Mouse (Mus musculus): ENCODE measurements around the gene Ube2cbp. TPM values are rescaled to one million over a fixed set of nuclear protein-coding genes. Genes with fewer than 3 reads are reported as not detected.

The Ube2cbp gene
- total and polyA plus RNA-seq, 3 experiments = 3.3 to 6.4 (median 5.5) TPM

- dilution Hi-C loops (cut with MboI; ENCODE audit: extremely low pct_ligation_motif_present, extremely low pct_unique_long_range_greater_than_20kb, low sequenced_read_pairs) = no loop called here
- Histone ChIP-seq H3K4me2 (ENCODE audit: insufficient read depth, low read depth, poor library complexity, severe bottlenecking) (no peak overlapping the region), H3K79me2 (replicated peaks; ENCODE audit: control insufficient read depth, extremely low read depth, insufficient read depth, poor library complexity, severe bottlenecking) (no peaks in the 10 kb centered on the region), H3K36me3 (replicated peaks in 1 of 2; ENCODE audit: control insufficient read depth in 1 of 2, insufficient read depth in 1 of 2, low read length in 1 of 2) (no peaks in the 10 kb centered on the region), H3K9ac (ENCODE audit: insufficient read depth, low read depth) (no peak overlapping the region), H3K4me3 (replicated peaks in 1 of 3; ENCODE audit: low read depth in 2 of 3, low read length in 2 of 3, poor library complexity in 1 of 3) (no peak overlapping the region), H3K9me3 (replicated peaks; ENCODE audit: low read length) (no peaks in the 10 kb centered on the region), H3K27ac (ENCODE audit: insufficient read depth, low read depth) (no peak overlapping the region), H3K27me3 (replicated peaks) (no peaks in the 10 kb centered on the region), H3K4me1 (ENCODE audit: control insufficient read depth in 1 of 2, insufficient read depth in 2 of 2) (no peaks in the 10 kb centered on the region)
- TF ChIP-seq PAX5 (IDR thresholded peaks at IDR 0.05; ENCODE audit: low read length) (no peak), MEF2A (IDR thresholded peaks at IDR 0.05; ENCODE audit: borderline replicate concordance, low read depth, low read length) (no peak), RCOR1 (conservative IDR thresholded peaks at IDR 0.05; ENCODE audit: low read depth, low read length) (no peak), MYC (IDR thresholded peaks at IDR 0.05; ENCODE audit: low read depth, low read length) (no peak), POLR2AphosphoS2 (IDR thresholded peaks at IDR 0.05; ENCODE audit: low read depth, low read length) (no peak), ZC3H11A (IDR thresholded peaks at IDR 0.05; ENCODE audit: low read depth, low read length) (no peak), JUND (conservative IDR thresholded peaks at IDR 0.05; ENCODE audit: low read depth, low read length) (no peak), BHLHE40 (IDR thresholded peaks at IDR 0.05; ENCODE audit: low read depth, low read length) (no peak), MAZ (IDR thresholded peaks at IDR 0.05; ENCODE audit: low read depth, low read length) (no peak), MXI1 (IDR thresholded peaks at IDR 0.05; ENCODE audit: low read depth, low read length) (no peak), CTCF (conservative IDR thresholded peaks at IDR 0.05 in 1 of 2, IDR thresholded peaks at IDR 0.05 in 1 of 2; ENCODE audit: low read depth in 2 of 2, low read length in 2 of 2) (no peak), TCF12 (IDR thresholded peaks at IDR 0.05; ENCODE audit: low read depth, low read length) (no peak), JUN (IDR thresholded peaks at IDR 0.05; ENCODE audit: insufficient read depth, low read depth, low read length) (no peak), USF2 (conservative IDR thresholded peaks at IDR 0.05; ENCODE audit: low read depth, low read length) (no peak), EP300 (IDR thresholded peaks at IDR 0.05; ENCODE audit: low read length) (no peak), KAT2A (IDR thresholded peaks at IDR 0.05; ENCODE audit: insufficient replicate concordance, low read length) (no peak), E2F4 (IDR thresholded peaks at IDR 0.05; ENCODE audit: insufficient replicate concordance, low read depth, low read length) (no peak)
- DNase-seq (ENCODE audit: extremely low read depth) = no peak
- in situ Hi-C loops (cut with MboI; ENCODE audit: low pct_ligation_motif_present, low pct_unique_long_range_greater_than_20kb, low sequenced_read_pairs) = no loop called here
Observed at GRCm38 (mm10) chr9:86301407-86301806, 163.3 kb downstream of the Ube2cbp start.

GRCm38 (mm10) chr9:86298596-86298995 lies 166.2 kb downstream of the Ube2cbp start:
- no peaks in the 10 kb centered on the region for H3K27me3 ChIP-seq (replicated peaks)
- H3K79me2 ChIP-seq (replicated peaks; ENCODE audit: control insufficient read depth, extremely low read depth, insufficient read depth, poor library complexity, severe bottlenecking) = no peaks in the 10 kb centered on the region
- no peak overlapping the region for H3K4me2 ChIP-seq (ENCODE audit: insufficient read depth, low read depth, poor library complexity, severe bottlenecking)
- dilution Hi-C loops (cut with MboI; ENCODE audit: extremely low pct_ligation_motif_present, extremely low pct_unique_long_range_greater_than_20kb, low sequenced_read_pairs) = no loop called here
- no peak overlapping the region for H3K4me3 ChIP-seq (replicated peaks in 1 of 3; ENCODE audit: low read depth in 2 of 3, low read length in 2 of 3, poor library complexity in 1 of 3)
- in situ Hi-C loops (cut with MboI; ENCODE audit: low pct_ligation_motif_present, low pct_unique_long_range_greater_than_20kb, low sequenced_read_pairs) = no loop called here
- TF ChIP-seq GABPA (IDR thresholded peaks at IDR 0.05; ENCODE audit: insufficient replicate concordance, low read depth, low read length) = no peak
- H3K9ac ChIP-seq (ENCODE audit: insufficient read depth, low read depth) = no peak overlapping the region
- no peaks in the 10 kb centered on the region for H3K36me3 ChIP-seq (replicated peaks in 1 of 2; ENCODE audit: control insufficient read depth in 1 of 2, insufficient read depth in 1 of 2, low read length in 1 of 2)
- no peaks in the 10 kb centered on the region for H3K9me3 ChIP-seq (replicated peaks; ENCODE audit: low read length)
- no peak for DNase-seq (ENCODE audit: extremely low read depth)
- H3K27ac ChIP-seq (ENCODE audit: insufficient read depth, low read depth) = no peak overlapping the region
- no peaks in the 10 kb centered on the region for H3K4me1 ChIP-seq (ENCODE audit: control insufficient read depth in 1 of 2, insufficient read depth in 2 of 2)

Measured in CH12.LX (cell line).